Comparison of ENCODE assay signal across 8 mouse cellular contexts in genomic region chr7:44896499-44896898, GRCm38 (mm10). TPM values are rescaled to one million over a fixed set of nuclear protein-coding genes. Genes with fewer than 3 reads are reported as not detected.
DNase-seq lines count a peak whose midpoint lies in the region; ATAC-seq and TF ChIP-seq lines count a peak whose summit lies in the region.

No protein-coding gene starts in this region.

- no peak for TF ChIP-seq CTCF in G1E (IDR thresholded peaks at IDR 0.05; ENCODE audit: low read depth, low read length)

- peaks cover 6% of the 10 kb centered on the region for H3K79me2 ChIP-seq in macrophage (ENCODE audit: inconsistent target)

- H3K36me3 ChIP-seq in G1E (replicated peaks) (peaks cover 48% of the 10 kb centered on the region), macrophage (ENCODE audit: inconsistent target) (peaks cover 13% of the 10 kb centered on the region; the same call in 1 of the 2 replicates)
- H3K36me3 ChIP-seq in heart, embryonic 15.5 days, result peaks cover 19% of the 10 kb centered on the region; the same call in 1 of the 2 replicates

- DNase-seq in heart, adult 11 months, result peak; percentile 97
- DNase-seq in heart, adult 8-10 months (ENCODE audit: low spot score), result no peak
- DNase-seq in G1E (ENCODE audit: low spot score), result peak; percentile 22
- no peak for DNase-seq in right cerebral cortex, postnatal 25 days
- DNase-seq in testis, postnatal 10 days (ENCODE audit: low spot score), result no peak
- no peak for DNase-seq in kidney, postnatal 4 days

- H3K4me1 ChIP-seq in G1E (ENCODE audit: insufficient read depth, low read depth, low read length), result peaks cover 77% of the 10 kb centered on the region
- peaks cover 49% of the 10 kb centered on the region for H3K4me1 ChIP-seq in heart, embryonic 15.5 days (replicated peaks)

- no peaks in the 10 kb centered on the region for H3K27me3 ChIP-seq in G1E (ENCODE audit: insufficient read depth, low read length)
- H3K27me3 ChIP-seq in heart, embryonic 15.5 days, result no peaks in the 10 kb centered on the region

- H3K4me3 ChIP-seq in G1E (ENCODE audit: low read depth, low read length) (peak overlapping the region; percentile 76), macrophage (ENCODE audit: inconsistent target) (peak overlapping the region; percentile 63)
- peak overlapping the region; percentile 71 for H3K4me3 ChIP-seq in heart, embryonic 15.5 days

- no peaks in the 10 kb centered on the region for H3K9me3 ChIP-seq in G1E (replicated peaks)
- no peaks in the 10 kb centered on the region for H3K9me3 ChIP-seq in heart, embryonic 15.5 days (replicated peaks)

- ATAC-seq in G1E (ENCODE audit: extremely low read depth, insufficient number of reproducible peaks, low FRiP score, poor library complexity, severe bottlenecking), result no peak
- ATAC-seq in heart, embryonic 15.5 days (replicated peaks; ENCODE audit: insufficient number of reproducible peaks, insufficient read depth, low FRiP score, low read depth), result no peak

- WGBS in heart, embryonic 15.5 days, result 34% methylated on average over 10 of the region's 10 CpGs
- 48% methylated on average over 9 of the region's 10 CpGs for WGBS in macrophage (ENCODE audit: missing documents)

- peak overlapping the region; percentile 94 for H3K27ac ChIP-seq in heart, embryonic 15.5 days
- H3K27ac ChIP-seq in macrophage, result peak overlapping the region; percentile 52

- H3K4me2 ChIP-seq in heart, embryonic 15.5 days, result peak overlapping the region; percentile 77

- H3K9ac ChIP-seq in heart, embryonic 15.5 days, result peak overlapping the region; percentile 76

RNA-seq across cellular contexts. Expression of gene Fuz, which starts 0.6 kb away (rescaled TPM):
- total RNA-seq in heart, adult 8-10 months (2022), result 10 to 100 TPM; 14.9 to 18.5 (median 17.4) TPM
- 13.6 and 17.8 TPM in 2 replicates for total RNA-seq in G1E (2014; fragmentation: Nextera tagmentation)
- total RNA-seq in G1E (2017), result 16.8 and 19.0 TPM in 2 replicates
- polyA plus RNA-seq in G1E (2012), result 37.5 and 49.0 TPM in 2 replicates
- 11.9 and 16.3 TPM in 2 replicates for polyA plus RNA-seq in heart, embryonic 15.5 days (2015; fragmentation: Nextera tagmentation; extraction: Ambion mirVana)
- total RNA-seq in macrophage (2018; cell fraction: chromatin; rRNA removed), result 10 to 100 TPM in 24 of 26 experiments, 1 to 10 TPM in 2; 6.2 to 46.7 (median 32.6) TPM
- 1 to 10 TPM; 4.4 to 8.0 (median 5.8) TPM for total RNA-seq in macrophage (2018; cell fraction: cytosol; rRNA removed)
- total RNA-seq in macrophage (2018; cell fraction: nucleus; rRNA removed), result 10 to 100 TPM in 19 of 26 experiments, 1 to 10 TPM in 7; 3.9 to 35.6 (median 15.8) TPM
- polyA plus RNA-seq in macrophage (2018), result 4.6 to 8.8 TPM (median 6.1 TPM) in 3 replicates

RNA-seq across cellular contexts. Expression of gene Med25, which starts 4.0 kb away (rescaled TPM):
- 10 to 100 TPM; 79.8 to 88.1 (median 85.0) TPM for total RNA-seq in heart, adult 8-10 months (2022)
- total RNA-seq in G1E (2014; fragmentation: Nextera tagmentation) (77.5 and 96.6 TPM in 2 replicates), G1E (2017) (14.0 and 16.5 TPM in 2 replicates)
- polyA plus RNA-seq in G1E (2012) (367 and 482 TPM in 2 replicates), macrophage (2018) (24.5 to 28.2 TPM (median 26.1 TPM) in 3 replicates)
- polyA plus RNA-seq in heart, embryonic 15.5 days (2015; fragmentation: Nextera tagmentation; extraction: Ambion mirVana), result 72.9 and 93.9 TPM in 2 replicates
- 10 to 100 TPM in 25 of 26 experiments, 1 to 10 TPM in 1; 9.2 to 86.8 (median 38.6) TPM for total RNA-seq in macrophage (2018; cell fraction: chromatin; rRNA removed)
- 10 to 100 TPM; 16.5 to 36.7 (median 27.2) TPM for total RNA-seq in macrophage (2018; cell fraction: cytosol; rRNA removed)
- total RNA-seq in macrophage (2018; cell fraction: nucleus; rRNA removed), result 10 to 100 TPM in 25 of 26 experiments, 1 to 10 TPM in 1; 8.1 to 48.6 (median 20.6) TPM

RNA-seq across cellular contexts. Expression of gene Ptov1, which starts 26.9 kb away (rescaled TPM):
- total RNA-seq in heart, adult 8-10 months (2022), result 100 to 1,000 TPM; 178 to 199 (median 189) TPM
- total RNA-seq in G1E (2014; fragmentation: Nextera tagmentation), result 65.9 and 75.4 TPM in 2 replicates
- 27.2 and 33.2 TPM in 2 replicates for total RNA-seq in G1E (2017)
- polyA plus RNA-seq in G1E (2012), result 145 and 150 TPM in 2 replicates
- 206 and 273 TPM in 2 replicates for polyA plus RNA-seq in heart, embryonic 15.5 days (2015; fragmentation: Nextera tagmentation; extraction: Ambion mirVana)
- total RNA-seq in macrophage (2018; cell fraction: chromatin; rRNA removed), result 100 to 1,000 TPM in 3 of 26 experiments, 10 to 100 TPM in 23; 23.8 to 108 (median 56.0) TPM
- 10 to 100 TPM; 32.2 to 75.3 (median 46.0) TPM for total RNA-seq in macrophage (2018; cell fraction: cytosol; rRNA removed)
- 10 to 100 TPM; 17.0 to 77.8 (median 39.3) TPM for total RNA-seq in macrophage (2018; cell fraction: nucleus; rRNA removed)
- polyA plus RNA-seq in macrophage (2018), result 38.5 to 61.7 TPM (median 49.4 TPM) in 3 replicates

RNA-seq across cellular contexts. Expression of gene Ap2a1, which starts 32.8 kb away (rescaled TPM):
- 10 to 100 TPM; 61.0 to 74.9 (median 67.2) TPM for total RNA-seq in heart, adult 8-10 months (2022)
- total RNA-seq in G1E (2014; fragmentation: Nextera tagmentation) (68.8 and 98.0 TPM in 2 replicates), G1E (2017) (19.8 and 30.8 TPM in 2 replicates)
- polyA plus RNA-seq in G1E (2012) (92.1 and 98.8 TPM in 2 replicates), macrophage (2018) (49.8 to 76.6 TPM (median 75.0 TPM) in 3 replicates)
- polyA plus RNA-seq in heart, embryonic 15.5 days (2015; fragmentation: Nextera tagmentation; extraction: Ambion mirVana), result 51.9 and 57.4 TPM in 2 replicates
- total RNA-seq in macrophage (2018; cell fraction: chromatin; rRNA removed), result 100 to 1,000 TPM in 24 of 26 experiments, 10 to 100 TPM in 2; 74.9 to 234 (median 122) TPM
- 10 to 100 TPM; 39.1 to 71.5 (median 56.2) TPM for total RNA-seq in macrophage (2018; cell fraction: cytosol; rRNA removed)
- 100 to 1,000 TPM in 2 of 26 experiments, 10 to 100 TPM in 24; 47.2 to 114 (median 64.2) TPM for total RNA-seq in macrophage (2018; cell fraction: nucleus; rRNA removed)

RNA-seq across cellular contexts. Expression of gene Pnkp, which starts 39.6 kb away (rescaled TPM):
- total RNA-seq in heart, adult 8-10 months (2022), result 10 to 100 TPM; 17.8 to 20.6 (median 19.6) TPM
- 20.5 and 35.8 TPM in 2 replicates for total RNA-seq in G1E (2014; fragmentation: Nextera tagmentation)
- 28.2 and 36.2 TPM in 2 replicates for total RNA-seq in G1E (2017)
- polyA plus RNA-seq in G1E (2012), result 33.0 and 35.9 TPM in 2 replicates
- polyA plus RNA-seq in heart, embryonic 15.5 days (2015; fragmentation: Nextera tagmentation; extraction: Ambion mirVana), result 22.4 and 28.7 TPM in 2 replicates
- total RNA-seq in macrophage (2018; cell fraction: chromatin; rRNA removed), result 100 to 1,000 TPM in 7 of 26 experiments, 10 to 100 TPM in 19; 17.5 to 135 (median 74.6) TPM
- 10 to 100 TPM; 23.3 to 51.5 (median 35.4) TPM for total RNA-seq in macrophage (2018; cell fraction: cytosol; rRNA removed)
- 10 to 100 TPM; 17.9 to 77.5 (median 35.3) TPM for total RNA-seq in macrophage (2018; cell fraction: nucleus; rRNA removed)
- polyA plus RNA-seq in macrophage (2018), result 17.4 to 42.4 TPM (median 36.1 TPM) in 3 replicates

Comparison
In these comparisons a context has a peak if more than half of its experiments do, and no peak if none do; other contexts are left out.
1. DNase-seq: peak in heart, adult 11 months (single experiment) and G1E (single experiment); none in heart, adult 8-10 months (single experiment), right cerebral cortex, postnatal 25 days (single experiment), testis, postnatal 10 days (single experiment) and kidney, postnatal 4 days (0 of 2).
2. Peak in every context shown above with its lines, with median percentiles within 50 percentile points of each other: H3K4me3 ChIP-seq.